Mouse (Mus musculus): ENCODE results near the gene Cacna1h. TPM values are rescaled to one million over a fixed set of nuclear protein-coding genes. Genes with fewer than 3 reads are reported as not detected.

Cacna1h gene
- polyA plus RNA-seq, 1 experiment from 2014 or later: 1.6 TPM

DNA sequence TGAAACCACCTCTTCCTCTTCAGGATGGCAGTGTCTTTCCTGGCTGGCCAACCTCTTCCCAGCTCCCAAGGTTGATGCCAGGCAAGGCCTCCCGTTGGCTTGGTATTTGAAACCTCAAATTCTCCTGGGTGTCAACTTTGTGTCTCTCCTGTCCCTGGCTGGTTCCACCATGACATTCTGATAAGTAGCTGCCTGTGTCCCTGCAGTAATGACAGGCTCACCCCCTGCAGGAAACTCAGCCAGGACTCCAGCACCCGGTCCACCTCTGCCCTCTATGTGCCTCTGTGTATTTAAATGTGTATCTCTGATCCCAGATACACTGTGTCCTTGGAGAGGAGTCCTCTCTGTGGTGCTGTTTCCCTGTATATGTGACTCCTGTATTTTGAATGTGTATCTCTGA lies 32.7 kb upstream of the Cacna1h start:
- 0 out of 2 replicates have a peak, but pooled peaks cover 6% of the 10 kb centered on the region for H3K4me1 ChIP-seq
- 67% methylated on average over 2 of the region's 2 CpGs for WGBS (ENCODE audit: insufficient replicate concordance)
- no peak overlapping the region for H3K4me2 ChIP-seq
- H3K4me3 ChIP-seq: no peak overlapping the region
- peaks cover 23% of the 10 kb centered on the region for H3K27me3 ChIP-seq (replicated peaks)
- no peaks in the 10 kb centered on the region for H3K36me3 ChIP-seq
- H3K9me3 ChIP-seq (replicated peaks): no peaks in the 10 kb centered on the region
- ATAC-seq: no peak
- no peak overlapping the region for H3K27ac ChIP-seq
- no peak overlapping the region for H3K9ac ChIP-seq

DNA sequence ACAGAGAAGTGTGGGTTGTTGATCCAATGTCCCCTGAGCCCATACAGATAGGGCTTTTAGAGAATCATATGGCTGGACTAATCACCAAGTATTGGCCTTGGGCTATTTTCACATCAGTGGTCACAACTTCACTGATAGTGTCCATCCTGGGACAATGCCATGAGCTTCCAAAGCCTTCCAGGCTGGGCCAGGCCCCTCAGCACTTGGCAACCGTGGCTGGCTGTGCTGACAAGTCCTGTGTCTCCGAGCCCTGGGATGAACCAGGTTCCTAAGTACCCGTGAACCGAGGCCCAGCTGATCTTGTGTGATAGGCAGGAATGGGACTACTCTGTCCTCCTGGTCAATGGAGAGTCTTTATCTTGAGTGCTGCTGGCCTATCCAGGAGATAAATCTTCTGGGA lies 30.5 kb upstream of the Cacna1h start:
- H3K4me1 ChIP-seq: 0 out of 2 replicates have a peak, but pooled peaks cover 6% of the 10 kb centered on the region
- no peak overlapping the region for H3K4me2 ChIP-seq
- no peak for ATAC-seq
- no peak overlapping the region for H3K4me3 ChIP-seq
- H3K27ac ChIP-seq: no peak overlapping the region
- WGBS (ENCODE audit: insufficient replicate concordance): 49% methylated on average over 4 of the region's 4 CpGs
- H3K9ac ChIP-seq: no peak overlapping the region
- H3K9me3 ChIP-seq (replicated peaks): no peaks in the 10 kb centered on the region
- no peaks in the 10 kb centered on the region for H3K36me3 ChIP-seq
- peaks cover 10% of the 10 kb centered on the region; the same call in 1 of the 2 replicates for H3K27me3 ChIP-seq (replicated peaks)

DNA sequence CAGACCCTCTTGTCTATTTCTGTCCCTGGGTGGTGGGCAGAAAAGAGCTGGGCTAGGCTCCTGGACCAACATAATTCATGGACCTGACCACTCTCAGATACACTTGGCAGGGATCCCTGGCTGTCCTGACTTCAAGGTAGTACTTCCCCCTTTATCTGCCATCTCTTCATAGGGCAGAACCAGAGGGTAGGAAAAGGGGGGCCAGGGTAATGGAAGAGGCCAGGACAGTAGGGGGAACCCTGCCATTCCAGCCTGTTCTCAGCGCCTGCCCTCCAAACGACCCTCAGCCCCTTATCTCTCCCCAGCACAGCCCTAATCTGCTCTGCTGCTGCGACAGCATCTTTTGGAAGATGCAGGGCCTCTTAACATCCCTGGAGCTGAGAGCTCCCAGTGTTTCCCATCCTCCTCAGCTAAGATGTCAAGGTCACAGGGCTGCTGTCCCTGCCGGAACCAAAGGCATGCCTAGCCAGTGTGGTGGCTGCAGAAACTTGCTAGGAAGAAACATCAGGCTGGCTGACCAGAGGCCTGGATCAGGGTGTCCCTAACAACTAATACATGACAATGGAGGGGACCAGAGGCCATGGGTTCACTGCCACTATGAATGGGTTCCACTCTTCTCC lies 29.9 kb upstream of the Cacna1h start:
- Histone ChIP-seq H3K4me2 (no peak overlapping the region), H3K9me3 (replicated peaks) (no peaks in the 10 kb centered on the region), H3K27ac (no peak overlapping the region), H3K36me3 (no peaks in the 10 kb centered on the region), H3K27me3 (replicated peaks) (peaks cover 10% of the 10 kb centered on the region; the same call in 1 of the 2 replicates), H3K4me1 (0 out of 2 replicates have a peak, but pooled peaks cover 6% of the 10 kb centered on the region), H3K9ac (no peak overlapping the region), H3K4me3 (no peak overlapping the region)
- ATAC-seq: no peak
- WGBS (ENCODE audit: insufficient replicate concordance): 27% methylated on average over 4 of the region's 4 CpGs

DNA sequence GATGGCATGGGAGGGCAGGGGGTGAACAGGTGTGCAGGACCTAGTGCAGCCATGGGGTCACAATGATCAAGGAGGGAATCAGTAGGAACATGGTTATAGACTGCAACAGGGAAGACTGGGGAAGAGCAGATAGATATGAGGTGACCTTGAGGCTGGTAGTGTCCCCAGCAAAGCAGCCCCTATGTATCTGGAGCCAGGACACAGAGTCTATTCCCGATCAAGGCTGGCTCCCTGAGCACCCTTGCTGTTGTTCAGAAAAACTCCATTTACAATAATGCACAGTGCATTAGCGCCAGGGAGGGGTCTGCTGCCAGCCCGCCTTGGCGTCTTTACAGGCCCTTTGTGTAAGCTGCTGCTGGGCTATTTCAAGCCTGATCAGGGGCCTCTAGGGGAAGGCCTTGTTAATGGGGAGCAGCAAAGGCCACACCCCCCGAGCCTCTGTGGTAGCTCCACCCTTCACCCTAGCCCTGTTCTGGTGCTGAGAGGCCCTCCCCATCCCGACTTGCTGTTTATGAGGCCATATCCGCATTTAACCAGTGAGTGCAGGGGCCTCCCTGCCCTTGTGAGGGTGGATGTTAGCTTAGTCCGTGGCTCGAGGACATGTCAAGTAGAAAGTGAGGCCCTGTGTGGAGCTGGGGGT lies 28.8 kb upstream of the Cacna1h start:
- H3K27me3 ChIP-seq (replicated peaks): peaks cover 10% of the 10 kb centered on the region; the same call in 1 of the 2 replicates
- no peak overlapping the region for H3K4me2 ChIP-seq
- no peak overlapping the region for H3K9ac ChIP-seq
- ATAC-seq: no peak
- H3K27ac ChIP-seq: no peak overlapping the region
- H3K9me3 ChIP-seq (replicated peaks): no peaks in the 10 kb centered on the region
- 32% methylated on average over 9 of the region's 9 CpGs for whole genome bisulfite sequencing (ENCODE audit: insufficient replicate concordance)
- 0 out of 2 replicates have a peak, but pooled peaks cover 6% of the 10 kb centered on the region for H3K4me1 ChIP-seq
- H3K4me3 ChIP-seq: no peak overlapping the region
- no peaks in the 10 kb centered on the region for H3K36me3 ChIP-seq

DNA sequence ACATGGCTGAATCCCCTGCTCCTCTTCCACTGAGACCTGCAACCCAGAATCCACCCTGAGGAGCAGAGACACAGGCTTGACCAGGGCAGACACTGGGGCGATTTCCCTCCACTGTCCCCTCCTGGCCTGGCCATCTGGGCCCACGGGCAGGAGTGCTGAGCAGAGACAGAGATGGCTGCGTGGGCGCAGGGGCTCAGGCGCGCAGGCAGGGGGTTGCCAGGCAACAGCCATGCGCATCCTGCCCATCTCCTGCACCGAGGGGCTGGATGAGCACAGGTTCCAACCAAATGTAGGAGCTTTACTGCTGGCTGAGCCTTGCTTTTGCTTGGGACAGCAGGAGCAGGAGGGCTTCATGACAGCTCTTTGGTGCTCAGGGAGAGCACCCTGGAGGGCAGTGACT lies 23.0 kb upstream of the Cacna1h start:
- H3K27ac ChIP-seq: no peak overlapping the region
- H3K4me3 ChIP-seq: no peak overlapping the region
- ATAC-seq: no peak
- H3K9me3 ChIP-seq (replicated peaks): no peaks in the 10 kb centered on the region
- H3K27me3 ChIP-seq (replicated peaks): peaks cover under 1% of the 10 kb centered on the region; the same call in 1 of the 2 replicates
- H3K4me2 ChIP-seq: no peak overlapping the region
- H3K9ac ChIP-seq: no peak overlapping the region
- no peaks in the 10 kb centered on the region for H3K36me3 ChIP-seq
- no peaks in the 10 kb centered on the region for H3K4me1 ChIP-seq
- WGBS (ENCODE audit: insufficient replicate concordance): 39% methylated on average over 8 of the region's 8 CpGs

DNA sequence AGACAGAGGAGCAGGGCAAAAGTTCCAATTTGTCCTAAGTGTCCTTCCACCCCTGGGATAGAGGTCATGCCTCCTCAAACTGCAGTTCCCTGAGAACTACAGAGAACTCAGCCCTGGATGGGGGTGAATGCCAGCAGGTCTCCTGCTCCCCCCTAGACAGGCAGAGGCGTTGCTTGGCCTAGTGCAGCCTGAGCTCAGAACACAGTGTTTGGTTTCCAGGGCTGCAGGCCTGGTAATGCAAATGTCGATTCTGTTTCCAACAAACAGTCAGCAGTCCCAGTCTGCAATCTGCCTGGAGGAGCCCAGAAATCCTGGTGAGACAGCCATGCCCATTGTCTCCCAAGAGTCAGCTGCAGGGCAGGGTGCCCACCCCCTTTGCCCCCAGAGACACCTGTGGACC lies 20.7 kb upstream of the Cacna1h start, which contains the start of gene Tekt4:
Gene Tekt4 (plus strand): TSS at position 344 of the 400 bp plus-strand sequence.
- Histone ChIP-seq H3K27me3 (replicated peaks) (peaks cover 4% of the 10 kb centered on the region; the same call in 1 of the 2 replicates), H3K4me3 (no peak within 1 kb of the TSS), H3K27ac (no peak within 1 kb of the TSS), H3K4me2 (no peak within 1 kb of the TSS), H3K4me1 (no peaks in the 10 kb centered on the region), H3K9ac (no peak within 1 kb of the TSS), H3K36me3 (no peaks in the 10 kb centered on the region), H3K9me3 (replicated peaks) (no peaks in the 10 kb centered on the region)
- 36% methylated on average over 2 of the region's 2 CpGs for WGBS (ENCODE audit: insufficient replicate concordance)
- no peak for ATAC-seq

DNA sequence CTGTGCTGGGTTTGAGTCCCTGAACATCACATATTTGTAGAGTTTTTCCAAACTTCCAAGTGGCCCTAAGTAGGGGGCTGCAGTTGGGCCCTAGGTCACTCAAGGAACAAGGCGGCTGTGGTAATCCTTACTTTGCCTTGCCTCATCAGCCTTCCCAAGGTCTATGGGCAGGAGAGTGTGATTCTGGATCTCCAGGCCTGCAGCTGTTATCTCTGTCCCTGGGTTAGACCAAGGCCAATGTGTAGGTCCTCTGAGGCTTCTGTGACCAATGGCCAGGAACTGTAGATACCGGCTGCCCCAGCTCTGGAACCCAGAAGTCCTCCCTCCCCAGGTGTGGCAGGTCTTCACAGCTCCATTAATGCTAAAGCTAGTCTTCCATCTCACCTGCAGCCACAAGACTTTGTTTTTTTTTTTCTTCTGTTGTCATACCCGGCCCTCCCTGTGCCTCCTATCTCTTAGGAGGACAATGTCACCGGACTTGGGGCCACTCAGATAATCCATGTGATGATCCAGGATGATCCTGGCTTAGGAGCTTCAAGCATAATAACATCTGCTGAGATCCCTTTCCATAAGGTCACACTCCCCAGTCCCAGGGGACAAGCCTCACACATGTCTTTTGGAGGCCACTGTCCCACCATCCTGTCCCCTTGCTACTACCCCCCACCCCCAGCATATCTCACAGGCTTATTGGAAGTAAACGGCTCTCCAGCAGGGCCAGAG lies 18.8 kb upstream of the Cacna1h start:
- Histone ChIP-seq H3K27me3 (replicated peaks) (peaks cover 9% of the 10 kb centered on the region; the same call in 1 of the 2 replicates), H3K4me2 (no peak overlapping the region), H3K4me1 (peaks cover 7% of the 10 kb centered on the region; the same call in 1 of the 2 replicates), H3K27ac (no peak overlapping the region), H3K4me3 (no peak overlapping the region), H3K9ac (no peak overlapping the region), H3K9me3 (replicated peaks) (no peaks in the 10 kb centered on the region), H3K36me3 (no peaks in the 10 kb centered on the region)
- no peak for ATAC-seq
- 57% methylated on average over 5 of the region's 5 CpGs for WGBS (ENCODE audit: insufficient replicate concordance)

DNA sequence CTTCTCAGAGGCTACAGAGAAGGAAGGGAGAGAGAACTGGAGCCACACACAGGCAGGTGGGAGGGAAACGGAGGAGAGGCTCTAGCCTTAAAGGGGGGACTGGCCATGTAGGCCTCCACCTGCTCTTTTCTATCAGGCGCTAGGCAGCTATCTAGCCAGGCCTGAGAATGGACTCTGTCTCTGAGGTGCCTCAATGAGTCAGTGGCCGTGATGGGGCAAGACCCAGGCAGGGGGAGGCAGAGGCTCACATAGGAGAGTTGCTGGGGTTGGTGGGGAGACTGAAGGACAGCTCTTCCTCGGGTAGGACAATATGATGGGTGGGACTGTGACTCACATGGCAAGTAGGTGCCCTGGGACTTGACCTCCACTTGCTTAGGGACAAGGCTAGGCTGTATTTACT lies 16.7 kb upstream of the Cacna1h start:
- H3K27me3 ChIP-seq (replicated peaks): peaks cover 15% of the 10 kb centered on the region; the same call in 1 of the 2 replicates
- no peak overlapping the region for H3K9ac ChIP-seq
- no peak overlapping the region for H3K27ac ChIP-seq
- no peak overlapping the region for H3K4me3 ChIP-seq
- no peak for ATAC-seq
- H3K4me2 ChIP-seq: no peak overlapping the region
- H3K9me3 ChIP-seq (replicated peaks): no peaks in the 10 kb centered on the region
- peaks cover 7% of the 10 kb centered on the region; the same call in 1 of the 2 replicates for H3K4me1 ChIP-seq
- H3K36me3 ChIP-seq: no peaks in the 10 kb centered on the region
- whole genome bisulfite sequencing (ENCODE audit: insufficient replicate concordance): 38% methylated on average over 4 of the region's 4 CpGs

DNA sequence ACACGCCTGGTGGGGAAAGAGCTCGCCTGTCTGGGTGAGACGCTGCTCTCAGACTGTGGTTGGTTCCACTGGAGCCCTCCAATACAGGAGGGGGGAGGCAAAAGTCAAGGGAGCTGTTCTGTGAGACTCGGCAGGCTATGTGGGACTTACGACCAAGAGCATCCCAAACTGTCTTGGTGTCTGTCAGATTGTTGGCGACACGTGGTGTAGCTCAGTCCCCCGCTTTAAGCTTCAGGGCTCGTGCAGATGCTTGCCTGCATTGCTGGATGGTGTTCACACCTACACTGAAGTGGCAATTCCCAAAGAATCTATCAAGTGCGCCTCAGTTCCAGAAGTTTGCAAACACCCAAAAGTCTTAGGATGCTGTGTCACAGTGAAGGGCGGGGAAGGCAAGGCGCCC lies 14.3 kb upstream of the Cacna1h start:
- no peak overlapping the region for H3K4me3 ChIP-seq
- no peak overlapping the region for H3K4me2 ChIP-seq
- H3K9me3 ChIP-seq (replicated peaks): no peaks in the 10 kb centered on the region
- peaks cover 15% of the 10 kb centered on the region; the same call in 1 of the 2 replicates for H3K27me3 ChIP-seq (replicated peaks)
- H3K4me1 ChIP-seq: peaks cover 7% of the 10 kb centered on the region; the same call in 1 of the 2 replicates
- WGBS (ENCODE audit: insufficient replicate concordance): 58% methylated on average over 12 of the region's 12 CpGs
- no peak overlapping the region for H3K27ac ChIP-seq
- H3K9ac ChIP-seq: no peak overlapping the region
- H3K36me3 ChIP-seq: no peaks in the 10 kb centered on the region
- ATAC-seq: no peak

DNA sequence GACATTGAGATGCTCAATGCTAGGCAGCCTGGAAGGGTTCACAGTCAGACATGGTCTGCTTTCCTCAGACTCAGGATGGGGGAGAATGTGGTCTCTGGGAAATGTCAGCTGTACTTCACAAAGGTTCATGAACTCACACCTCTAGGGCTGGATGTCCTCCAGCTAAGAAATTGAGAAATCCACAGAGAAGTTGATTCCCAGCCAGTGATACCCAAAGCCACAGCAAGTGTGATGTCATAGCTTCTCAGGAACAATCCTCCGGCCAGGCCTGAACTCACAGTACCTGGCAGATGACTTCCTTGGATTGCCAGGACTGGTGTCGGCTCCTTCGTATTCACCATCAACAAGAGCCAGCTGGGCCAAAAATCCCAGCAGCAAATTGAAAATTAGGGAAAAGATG lies 12.3 kb upstream of the Cacna1h start:
- 80% methylated on average over 3 of the region's 3 CpGs for whole genome bisulfite sequencing (ENCODE audit: insufficient replicate concordance)

DNA sequence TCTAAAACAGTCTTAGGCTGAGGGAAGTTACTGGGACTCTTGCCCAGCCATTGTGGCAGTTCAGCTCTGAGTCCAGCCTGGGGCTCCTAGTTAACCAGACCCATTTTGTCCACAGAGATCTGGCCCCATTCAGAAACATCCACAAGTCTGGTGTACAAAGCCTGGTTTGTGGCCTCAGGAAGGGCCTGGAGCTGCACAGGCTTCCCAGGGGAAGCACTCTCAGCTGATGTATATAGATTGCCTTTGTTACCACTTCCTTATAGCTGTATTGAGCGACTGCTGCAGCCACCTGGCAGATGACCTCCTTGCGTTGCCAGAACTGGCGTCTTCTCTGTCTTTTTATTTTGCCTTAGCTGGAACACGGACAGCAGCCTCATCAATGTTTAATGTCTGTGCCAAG lies 11.5 kb upstream of the Cacna1h start:
- Histone ChIP-seq H3K36me3 (no peaks in the 10 kb centered on the region), H3K27ac (no peak overlapping the region), H3K4me1 (peaks cover 13% of the 10 kb centered on the region; the same call in 1 of the 2 replicates), H3K9ac (no peak overlapping the region), H3K9me3 (replicated peaks) (no peaks in the 10 kb centered on the region), H3K4me3 (no peak overlapping the region), H3K4me2 (no peak overlapping the region), H3K27me3 (replicated peaks) (0 out of 2 replicates have a peak, but pooled peaks cover 11% of the 10 kb centered on the region)
- ATAC-seq: no peak
- WGBS (ENCODE audit: insufficient replicate concordance): 43% methylated on average over 4 of the region's 4 CpGs

More for the DNA sequence above, 12.3 kb upstream of the Cacna1h start:
- Histone ChIP-seq H3K27me3 (replicated peaks) (0 out of 2 replicates have a peak, but pooled peaks cover 11% of the 10 kb centered on the region), H3K9me3 (replicated peaks) (no peaks in the 10 kb centered on the region), H3K4me3 (no peak overlapping the region), H3K36me3 (no peaks in the 10 kb centered on the region), H3K4me2 (no peak overlapping the region), H3K4me1 (peaks cover 9% of the 10 kb centered on the region; the same call in 1 of the 2 replicates), H3K27ac (no peak overlapping the region), H3K9ac (no peak overlapping the region)
- ATAC-seq: no peak

DNA sequence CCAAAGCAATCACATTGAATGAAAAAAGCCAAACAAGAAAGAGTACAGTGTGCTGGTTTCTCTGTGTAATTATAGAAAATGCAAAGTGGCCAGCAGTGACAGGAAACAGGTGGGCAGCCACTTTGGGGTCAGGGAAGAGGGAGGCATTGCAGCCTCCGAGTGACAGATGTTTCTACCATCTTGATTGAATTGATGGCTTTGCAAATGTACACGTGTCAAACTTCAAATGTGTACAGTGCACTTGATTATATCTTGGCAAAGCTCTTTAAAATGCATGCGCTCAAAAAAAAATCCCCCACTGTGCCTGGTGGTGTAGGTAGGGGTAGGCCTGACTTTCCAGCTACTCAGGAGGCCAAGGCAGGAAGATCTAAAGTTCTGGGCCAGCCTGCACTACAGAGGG lies 9.3 kb upstream of the Cacna1h start:
- WGBS (ENCODE audit: insufficient replicate concordance): 54% methylated on average over 3 of the region's 3 CpGs
- Histone ChIP-seq H3K4me3 (no peak overlapping the region), H3K27ac (no peak overlapping the region), H3K27me3 (replicated peaks) (0 out of 2 replicates have a peak, but pooled peaks cover 11% of the 10 kb centered on the region), H3K4me2 (no peak overlapping the region), H3K4me1 (0 out of 2 replicates have a peak, but pooled peaks cover 6% of the 10 kb centered on the region), H3K9me3 (replicated peaks) (no peaks in the 10 kb centered on the region), H3K9ac (no peak overlapping the region), H3K36me3 (no peaks in the 10 kb centered on the region)
- no peak for ATAC-seq
